Mouse (Mus musculus): ENCODE measurements around the gene Art3.

DNA sequence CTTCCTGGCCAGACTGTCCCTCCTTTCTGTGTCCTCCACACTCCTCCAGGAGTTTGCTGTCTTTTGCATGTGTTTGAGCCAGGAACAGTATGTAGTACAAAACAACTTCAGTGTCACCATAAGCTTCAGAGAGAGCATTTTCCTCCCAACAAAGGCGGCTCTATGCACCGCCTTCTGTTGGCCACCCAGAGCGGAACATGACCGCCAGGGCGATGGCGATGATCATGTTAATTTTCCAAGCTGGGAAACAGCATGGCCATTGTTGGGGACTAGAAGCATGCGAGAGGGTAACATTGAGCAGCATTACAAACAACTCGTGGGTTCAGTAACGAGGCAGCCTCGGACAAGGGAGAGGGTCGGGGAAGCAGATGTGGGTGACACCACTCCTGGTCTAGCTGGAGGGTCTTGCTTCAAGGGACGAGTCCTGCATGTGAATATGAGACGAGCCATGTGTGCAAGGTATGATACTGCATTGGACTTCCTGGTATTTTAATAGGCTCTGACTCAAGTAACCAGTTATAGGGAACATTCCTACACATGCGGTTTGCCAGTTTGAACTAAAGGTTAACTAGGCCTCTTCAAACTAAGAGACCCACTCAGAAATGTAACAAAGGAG lies 39.8 kb downstream of the Art3 start:
- no peak for TF ChIP-seq POLR2A (IDR thresholded peaks at IDR 0.05; ENCODE audit: borderline replicate concordance, extremely low read depth, low read depth, low read length)
- TF ChIP-seq CTCF (IDR thresholded peaks at IDR 0.05; ENCODE audit: insufficient read depth, low read length) = no peak
